Mouse (Mus musculus) ES-E14 (cell line): Measurements from ENCODE around the gene Cntnap5a. TPM values are rescaled to one million over a fixed set of nuclear protein-coding genes. Genes with fewer than 3 reads are reported as not detected.

Experiments used
- DNase-seq: peaks from one replicate; pipeline ENCODE4 v3.0.0-alpha.2; 2013; ENCODE audit warnings: low read depth, low spot score
- H3K27ac ChIP-seq: 2 replicates; pipeline ENCODE4 v1.5.1; 2012; ENCODE audit warnings: low read depth, mild to moderate bottlenecking, low read length, moderate library complexity, mixed read lengths; ENCODE audit not compliant: poor library complexity, insufficient read depth, severe bottlenecking
- H3K36me3 ChIP-seq: 2 replicates; pipeline ENCODE4 v1.6.1; 2012; ENCODE audit warnings: mild to moderate bottlenecking, low read length, moderate library complexity, mixed read lengths; ENCODE audit not compliant: control insufficient read depth, poor library complexity, insufficient read depth, severe bottlenecking
- H3K4me1 ChIP-seq, 2 experiments: fragments of 150-350 bp in 1 of 2; sonication (generic) in 1 of 2; 2 replicates each; pipeline ENCODE4 v1.6.1; 2012; ENCODE audit warnings: low read length in 2 of 2, mild to moderate bottlenecking in 1 of 2, mixed read lengths in 1 of 2; ENCODE audit not compliant: control insufficient read depth in 2 of 2, insufficient read depth in 2 of 2, poor library complexity in 1 of 2
- H3K4me3 ChIP-seq, 2 experiments: fragments of 150-350 bp in 1 of 2; sonication (generic) in 1 of 2; 2 replicates each; pipeline ENCODE4 v1.5.1; 2012; ENCODE audit warnings: low read length in 2 of 2, low read depth in 1 of 2, mild to moderate bottlenecking in 1 of 2, mixed read lengths in 1 of 2; ENCODE audit not compliant: insufficient read depth in 1 of 2, poor library complexity in 1 of 2, severe bottlenecking in 1 of 2
- H3K9ac ChIP-seq: 2 replicates; pipeline ENCODE4 v1.6.1; 2012; ENCODE audit warnings: low read depth, mild to moderate bottlenecking, low read length, mixed read lengths; ENCODE audit not compliant: poor library complexity, insufficient read depth, severe bottlenecking
- H3K9me3 ChIP-seq: fragments of 150-350 bp; sonication (generic); 2 replicates; pipeline ENCODE4 v1.6.1; 2012; ENCODE audit warnings: low read depth, mild to moderate bottlenecking, low read length; ENCODE audit not compliant: control insufficient read depth, insufficient read depth
- CHD2 ChIP-seq: IDR thresholded peaks from 2 replicates; pipeline ENCODE4 v1.6.1; 2014; ENCODE audit warnings: mild to moderate bottlenecking, low read depth, low read length, inconsistent platforms
- HCFC1 ChIP-seq: IDR thresholded peaks from 2 replicates; pipeline ENCODE4 v1.6.1; 2012; ENCODE audit warnings: low read length, inconsistent platforms, borderline replicate concordance; ENCODE audit not compliant: insufficient read depth
- MAFK ChIP-seq: IDR thresholded peaks from 2 replicates; pipeline ENCODE4 v1.6.1; 2014; ENCODE audit warnings: mild to moderate bottlenecking, low read depth, low read length, inconsistent platforms; ENCODE audit not compliant: insufficient read depth
- ZC3H11A ChIP-seq: IDR thresholded peaks from 2 replicates; pipeline ENCODE4 v1.6.1; 2012; ENCODE audit warnings: low read depth, mild to moderate bottlenecking, inconsistent platforms, low read length, borderline replicate concordance
- ZNF384 ChIP-seq: IDR thresholded peaks from 2 replicates; pipeline ENCODE4 v1.6.1; 2012; ENCODE audit warnings: low read depth, low read length, inconsistent platforms
- in situ Hi-C, 2 experiments: fragments of 600-800 bp; cut with MboI; formaldehyde crosslinking; loops; one replicate each; pipeline ENCODE4 v1.15.1; 2025; ENCODE audit warnings: low sequenced_read_pairs in 2 of 2, inconsistent platforms in 1 of 2; ENCODE audit not compliant: unreplicated experiment in 2 of 2
- total RNA-seq: library from RNA; depleted of rRNA; stranded (reverse); fragments of 300-350 nt; gene quantifications from 2 replicates; pipeline ENCODE4 v1.2.3, GENCODE M21; 2012

Cntnap5a gene
- total RNA-seq, 1 experiment, result not detected

GRCm38 (mm10) chr1:115699798-115700197 lies 15.2 kb downstream of the Cntnap5a start:
- H3K9me3 ChIP-seq, result no peaks in the 10 kb centered on the region
- H3K4me3 ChIP-seq, result no peak overlapping the region
- DNase-seq, result no peak
- TF ChIP-seq CHD2, result no peak
- no peak for TF ChIP-seq ZNF384
- TF ChIP-seq MAFK, result no peak
- TF ChIP-seq HCFC1, result no peak
- TF ChIP-seq ZC3H11A, result no peak
- no peaks in the 10 kb centered on the region for H3K36me3 ChIP-seq
- no peak overlapping the region for H3K9ac ChIP-seq
- H3K4me1 ChIP-seq, result no peaks in the 10 kb centered on the region
- in situ Hi-C loops, result no loop called here
- H3K27ac ChIP-seq, result no peak overlapping the region

- in situ Hi-C loops, result no loop called here
- H3K9me3 ChIP-seq, result no peaks in the 10 kb centered on the region
- no peak overlapping the region for H3K9ac ChIP-seq
- H3K36me3 ChIP-seq, result no peaks in the 10 kb centered on the region
- TF ChIP-seq HCFC1 (no peak), CHD2 (no peak), ZC3H11A (no peak), ZNF384 (no peak), MAFK (no peak)
- H3K4me1 ChIP-seq, result no peaks in the 10 kb centered on the region
- no peak overlapping the region for H3K4me3 ChIP-seq
- H3K27ac ChIP-seq, result no peak overlapping the region
- no peak for DNase-seq
Measured at GRCm38 (mm10) chr1:115742556-115742955, 58.0 kb downstream of the Cntnap5a start.

DNA sequence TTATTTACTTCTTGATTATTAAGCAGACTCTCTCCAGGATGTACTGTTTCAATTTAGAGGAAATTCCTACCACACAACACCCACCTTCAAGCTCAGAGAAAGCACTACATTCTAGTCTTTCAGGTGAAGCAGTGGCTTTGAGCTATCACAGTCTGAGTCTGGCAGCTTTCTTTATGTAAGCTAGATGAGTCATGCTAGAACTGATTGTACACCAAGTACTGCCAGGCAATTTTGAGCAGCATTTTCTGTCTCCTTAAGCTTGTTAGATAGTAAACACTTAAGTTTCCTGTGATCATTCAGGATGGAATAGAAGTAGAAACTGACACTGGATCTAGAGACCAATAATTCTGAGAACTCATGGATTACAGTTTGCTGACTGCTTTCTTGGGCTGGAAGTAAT lies 61.0 kb downstream of the Cntnap5a start:
- H3K9ac ChIP-seq, result no peak overlapping the region
- TF ChIP-seq MAFK (no peak), ZNF384 (no peak), CHD2 (no peak), HCFC1 (no peak), ZC3H11A (no peak)

GRCm38 (mm10) chr1:115784737-115785136 lies 100.2 kb downstream of the Cntnap5a start:
- TF ChIP-seq ZC3H11A, result no peak
- TF ChIP-seq ZNF384, result no peak
- TF ChIP-seq CHD2, result no peak
- no peak for TF ChIP-seq HCFC1
- TF ChIP-seq MAFK, result no peak
- no peaks in the 10 kb centered on the region for H3K36me3 ChIP-seq

More for the DNA sequence above, 61.0 kb downstream of the Cntnap5a start:
- H3K9me3 ChIP-seq, result no peaks in the 10 kb centered on the region
- H3K4me1 ChIP-seq, result no peaks in the 10 kb centered on the region
- in situ Hi-C loops, result no loop called here
- no peak for DNase-seq
- no peak overlapping the region for H3K4me3 ChIP-seq
- H3K36me3 ChIP-seq, result no peaks in the 10 kb centered on the region
- no peak overlapping the region for H3K27ac ChIP-seq

DNA sequence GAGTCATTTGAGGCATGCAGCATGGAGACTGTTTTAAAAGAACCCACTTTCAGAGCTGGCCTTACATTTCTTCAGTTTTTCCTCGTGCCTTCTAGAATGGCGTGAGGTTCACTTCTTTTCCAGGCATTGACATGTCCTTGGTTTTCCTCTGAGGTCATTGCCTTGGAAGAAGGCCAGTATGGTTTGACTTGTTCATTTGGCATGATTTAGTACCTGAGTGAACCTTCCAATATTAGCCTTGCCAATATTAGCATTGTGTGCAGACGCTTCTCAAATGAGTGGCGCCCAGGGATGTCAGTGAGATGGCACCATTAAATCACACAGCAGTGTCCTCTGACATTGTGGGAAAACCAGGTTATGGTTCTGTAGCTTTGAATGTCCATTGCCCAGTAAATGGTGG lies 158.0 kb downstream of the Cntnap5a start:
- no peak for DNase-seq
- Histone ChIP-seq H3K9ac (no peak overlapping the region), H3K4me1 (0 out of 4 replicates have a peak, but pooled peaks cover 0 to 2% of the 10 kb centered on the region in 2 experiments), H3K27ac (no peak overlapping the region), H3K36me3 (no peaks in the 10 kb centered on the region), H3K9me3 (no peaks in the 10 kb centered on the region), H3K4me3 (no peak overlapping the region)
- in situ Hi-C loops, result no loop called here
- TF ChIP-seq ZC3H11A, result no peak
- TF ChIP-seq HCFC1, result no peak
- TF ChIP-seq CHD2, result no peak
- no peak for TF ChIP-seq ZNF384
- TF ChIP-seq MAFK, result no peak

More at GRCm38 (mm10) chr1:115784737-115785136, 100.2 kb downstream of the Cntnap5a start:
- H3K27ac ChIP-seq, result no peak overlapping the region
- H3K9ac ChIP-seq, result no peak overlapping the region
- no peak for DNase-seq
- in situ Hi-C loops, result no loop called here
- no peaks in the 10 kb centered on the region for H3K9me3 ChIP-seq
- H3K4me3 ChIP-seq, result no peak overlapping the region
- no peaks in the 10 kb centered on the region for H3K4me1 ChIP-seq
